Mouse (Mus musculus) liver, embryonic 14.5 days (tissue): Measurements from ENCODE around the gene Itga8. TPM values are rescaled to one million over a fixed set of nuclear protein-coding genes. Genes with fewer than 3 reads are reported as not detected.

Source experiments
- ATAC-seq: fragments of 200-750 bp; cut with Nextera tagmentation; 2 replicates; pipeline ENCODE4 v1.8.0; 2017; ENCODE audit warnings: moderate number of reproducible peaks, mild to moderate bottlenecking, moderate library complexity; ENCODE audit not compliant: insufficient read depth
- DNase-seq, 3 experiments: peaks; one replicate each; pipeline ENCODE4 v3.0.0-alpha.2; 2012 to 2013; ENCODE audit warnings: low read depth in 3 of 3, low spot score in 3 of 3
- H3K27ac ChIP-seq: fragments of 300-500 bp; sonication (generic); 2 replicates; pipeline ENCODE4 v1.5.1; 2014; ENCODE audit warnings: moderate library complexity, mild to moderate bottlenecking, control low read depth, inconsistent platforms
- H3K27me3 ChIP-seq: fragments of 300-500 bp; sonication (generic); 2 replicates; pipeline ENCODE4 v1.6.1; 2014; ENCODE audit warnings: mild to moderate bottlenecking, low read length, moderate library complexity; ENCODE audit not compliant: control insufficient read depth, insufficient read depth
- H3K36me3 ChIP-seq: fragments of 300-500 bp; sonication (generic); replicated peaks from 2 replicates; pipeline ENCODE4 v1.6.1; 2014; ENCODE audit warnings: low read depth; ENCODE audit not compliant: control insufficient read depth, insufficient read depth
- H3K4me1 ChIP-seq, 2 experiments: fragments of 200-500 bp in 1 of 2; fragments of 300-500 bp in 1 of 2; sonication (generic) in 1 of 2; replicated peaks; 2 replicates each; pipeline ENCODE4 v1.6.1; 2012 to 2014; ENCODE audit warnings: antibody characterized with exemption in 1 of 2, inconsistent platforms in 1 of 2, low read length in 1 of 2; ENCODE audit not compliant: control insufficient read depth in 2 of 2, insufficient read depth in 2 of 2
- H3K4me2 ChIP-seq: fragments of 300-500 bp; sonication (generic); 2 replicates; pipeline ENCODE4 v1.6.1; 2014; ENCODE audit warnings: low read depth, mild to moderate bottlenecking, control low read depth, moderate library complexity
- H3K4me3 ChIP-seq, 2 experiments: fragments of 200-500 bp in 1 of 2; fragments of 300-500 bp in 1 of 2; sonication (generic) in 1 of 2; 2 replicates each; pipeline ENCODE4 v1.5.1; 2012 to 2014; ENCODE audit warnings: low read depth in 2 of 2, low read length in 2 of 2, mild to moderate bottlenecking in 2 of 2, control low read depth in 1 of 2, inconsistent platforms in 1 of 2, moderate library complexity in 1 of 2; ENCODE audit not compliant: insufficient read depth in 1 of 2
- H3K9ac ChIP-seq: fragments of 300-500 bp; sonication (generic); replicated peaks from 2 replicates; pipeline ENCODE4 v1.6.1; 2014; ENCODE audit warnings: mild to moderate bottlenecking, control low read depth, moderate library complexity
- H3K9me3 ChIP-seq: fragments of 300-500 bp; sonication (generic); 2 replicates; pipeline ENCODE4 v1.6.1; 2016; ENCODE audit warnings: low read length, mixed read lengths; ENCODE audit not compliant: control insufficient read depth
- CTCF ChIP-seq: IDR thresholded peaks from 2 replicates; pipeline ENCODE4 v1.5.1; 2016; ENCODE audit warnings: antibody characterized with exemption, low read depth, control low read depth
- EP300 ChIP-seq: IDR thresholded peaks from 2 replicates; pipeline ENCODE4 v1.6.1; 2016; ENCODE audit warnings: antibody characterized with exemption, low read depth
- WGBS: fragments of 180-500 bp; shearing (Covaris S2); extraction: QIAGEN DNeasy Blood & Tissue Kit; methylation state at CpG from one replicate; pipeline ENCODE4 v1.1.7; 2014; ENCODE audit not compliant: insufficient replicate concordance; 5-methylcytosine and 5-hydroxymethylcytosine counted together
- polyA plus RNA-seq, 2 experiments: library from polyadenylated mRNA; depleted of rRNA in 1 of 2; stranded (reverse) in 1 of 2; unstranded in 1 of 2; fragments of >200 nt; fragmentation: Nextera tagmentation in 1 of 2; extraction: Ambion mirVana in 1 of 2; gene quantifications; 2 replicates each; pipeline versions ENCODE4 v1.2.1 to v1.2.3; 2012 to 2014

Gene Itga8
- polyA plus RNA-seq, 2 experiments: 1.2 to 2.0 TPM

DNA sequence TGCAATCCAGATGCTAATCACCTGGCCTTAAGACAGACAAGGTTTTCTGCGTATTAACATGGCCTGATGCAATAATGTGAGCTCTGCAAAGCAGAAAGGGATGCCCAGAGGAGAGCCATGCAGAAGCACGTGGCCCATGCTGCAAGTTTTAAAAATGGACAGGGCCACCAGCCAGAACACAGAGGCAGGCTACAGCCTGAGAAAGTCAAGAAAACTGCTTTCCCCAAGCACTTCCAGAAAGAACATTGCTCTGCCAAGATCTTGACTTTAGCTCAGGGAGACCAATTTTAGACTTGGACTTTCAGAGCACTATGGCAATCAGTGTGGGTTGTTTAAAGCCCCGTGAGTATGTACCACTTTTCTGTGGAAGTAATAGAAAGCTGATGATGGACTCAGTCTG, 11.5 kb downstream of the Itga8 start:
- Histone ChIP-seq H3K27ac (no peak overlapping the region), H3K27me3 (no peaks in the 10 kb centered on the region), H3K4me3 (no peak overlapping the region), H3K4me2 (no peak overlapping the region), H3K4me1 (no peaks in the 10 kb centered on the region), H3K36me3 (no peaks in the 10 kb centered on the region), H3K9ac (no peak overlapping the region), H3K9me3 (no peaks in the 10 kb centered on the region)
- ATAC-seq: no peak
- no peak for TF ChIP-seq EP300
- TF ChIP-seq CTCF: no peak
- DNase-seq: no peak
- 61% methylated on average over 3 of the region's 3 CpGs for WGBS

GRCm38 (mm10) chr2:12287831-12288230, 13.9 kb downstream of the Itga8 start:
- Histone ChIP-seq H3K9ac (no peak overlapping the region), H3K27ac (no peak overlapping the region), H3K4me3 (no peak overlapping the region), H3K4me2 (no peak overlapping the region), H3K9me3 (no peaks in the 10 kb centered on the region), H3K27me3 (no peaks in the 10 kb centered on the region), H3K4me1 (no peaks in the 10 kb centered on the region), H3K36me3 (no peaks in the 10 kb centered on the region)
- DNase-seq: no peak
- TF ChIP-seq CTCF (no peak), EP300 (no peak)
- ATAC-seq: no peak
- 65% methylated on average over 3 of the region's 3 CpGs for WGBS

- WGBS: 14% methylated on average over 1 of the region's 1 CpGs
These were observed 21.1 kb downstream of the Itga8 start for GRCm38 (mm10) chr2:12280664-12281063.

DNA sequence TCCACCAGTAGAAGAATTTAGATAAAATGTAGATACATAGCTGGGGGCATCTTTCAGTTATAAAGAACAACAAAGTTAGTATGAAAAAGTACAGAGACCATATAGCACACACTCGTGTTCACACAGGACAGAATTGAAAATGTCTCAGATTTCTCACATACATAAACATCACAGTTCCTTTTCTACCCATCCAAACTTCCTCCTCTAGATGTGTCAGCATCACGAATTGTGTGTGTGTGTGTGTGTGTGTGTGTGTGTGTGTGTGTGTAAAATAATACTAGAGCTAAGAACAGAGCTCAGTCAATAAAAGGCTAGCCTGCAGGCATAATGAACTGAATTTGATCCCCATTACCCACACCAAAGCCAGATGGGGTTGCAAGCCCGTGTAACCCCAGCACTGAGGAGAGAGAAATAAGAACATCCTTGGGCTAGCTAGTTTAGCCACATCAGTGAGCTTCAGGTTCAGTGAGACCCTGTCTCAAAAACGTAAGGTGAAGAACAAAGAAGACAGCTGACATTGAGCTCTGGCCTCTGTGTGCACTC, 22.6 kb downstream of the Itga8 start:
- no peaks in the 10 kb centered on the region for H3K36me3 ChIP-seq
- 34% methylated on average over 4 of the region's 4 CpGs for WGBS
- H3K27me3 ChIP-seq: no peaks in the 10 kb centered on the region
- no peaks in the 10 kb centered on the region for H3K9me3 ChIP-seq
- H3K4me2 ChIP-seq: no peak overlapping the region
- DNase-seq (no peak), ATAC-seq (no peak)
- H3K9ac ChIP-seq: no peak overlapping the region
- TF ChIP-seq CTCF: no peak
- no peak for TF ChIP-seq EP300
- H3K27ac ChIP-seq: no peak overlapping the region
- no peak overlapping the region for H3K4me3 ChIP-seq
- H3K4me1 ChIP-seq: no peaks in the 10 kb centered on the region

More at GRCm38 (mm10) chr2:12280664-12281063, 21.1 kb downstream of the Itga8 start:
- H3K4me2 ChIP-seq: no peak overlapping the region
- DNase-seq (no peak), ATAC-seq (no peak)
- H3K27me3 ChIP-seq: no peaks in the 10 kb centered on the region
- H3K27ac ChIP-seq: no peak overlapping the region
- H3K9ac ChIP-seq: no peak overlapping the region
- no peak for TF ChIP-seq CTCF
- no peak overlapping the region for H3K4me3 ChIP-seq
- H3K9me3 ChIP-seq: no peaks in the 10 kb centered on the region
- no peaks in the 10 kb centered on the region for H3K4me1 ChIP-seq
- H3K36me3 ChIP-seq: no peaks in the 10 kb centered on the region

GRCm38 (mm10) chr2:12256635-12257317, 44.9 kb downstream of the Itga8 start:
- no peak overlapping the region for H3K4me2 ChIP-seq
- ATAC-seq (no peak), DNase-seq (no peak)
- 51% methylated on average over 2 of the region's 2 CpGs for WGBS
- H3K9ac ChIP-seq: no peak overlapping the region
- H3K4me3 ChIP-seq: no peak overlapping the region
- no peaks in the 10 kb centered on the region for H3K27me3 ChIP-seq
- H3K36me3 ChIP-seq: no peaks in the 10 kb centered on the region
- no peaks in the 10 kb centered on the region for H3K9me3 ChIP-seq
- TF ChIP-seq CTCF (no peak), EP300 (no peak)
- no peaks in the 10 kb centered on the region for H3K4me1 ChIP-seq
- H3K27ac ChIP-seq: no peak overlapping the region
